Mouse (Mus musculus) frontal cortex, postnatal 25 days (tissue): ENCODE results near the gene Fggy.

Experiments
- DNase-seq, 2 experiments: peaks; one replicate each; pipeline ENCODE4 v3.0.0; 2022; ENCODE audit warnings: low spot score in 2 of 2

Gene Fggy

DNA sequence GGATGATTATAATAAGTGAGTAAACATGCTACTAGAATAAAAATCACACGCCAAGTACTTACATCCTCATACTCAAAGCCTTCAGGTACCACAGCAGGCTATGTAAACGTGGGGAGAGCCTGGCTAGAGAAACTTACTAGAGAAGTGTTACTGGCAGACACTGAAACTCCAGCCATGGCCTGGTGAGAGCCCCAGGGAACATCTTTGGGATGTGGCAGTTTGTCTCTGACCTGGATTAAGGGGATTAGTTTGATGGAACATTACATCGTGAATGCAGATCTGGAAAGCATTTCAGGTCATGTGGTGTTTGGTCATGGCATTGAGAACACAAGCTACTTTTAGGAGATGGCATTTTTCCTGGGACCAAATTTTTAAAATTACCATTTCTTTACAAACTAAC lies 303.3 kb downstream of the Fggy start:
- DNase-seq, result no peak

- DNase-seq, result no peak
These were observed 303.8 kb downstream of the Fggy start for GRCm38 (mm10) chr4:95861074-95861473.

DNA sequence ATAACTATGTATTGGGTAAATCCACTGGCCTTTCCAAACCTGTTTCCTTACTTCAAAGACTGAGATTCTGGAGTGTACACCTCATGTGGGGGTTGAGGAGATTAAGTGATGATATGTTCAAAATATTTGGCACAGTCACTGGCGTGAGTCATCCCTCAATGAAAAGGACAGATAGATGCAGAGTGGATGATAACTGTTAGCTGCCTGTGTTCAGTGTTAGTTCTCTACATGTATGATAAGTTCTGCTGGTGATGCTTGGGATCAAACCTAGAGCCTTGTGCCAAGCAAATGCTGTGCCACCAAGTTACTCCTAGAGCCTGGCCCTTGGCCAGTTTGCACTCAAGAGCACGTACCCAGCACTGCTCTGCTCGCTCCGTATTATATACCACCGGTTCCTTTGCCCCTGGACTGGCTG lies 304.4 kb downstream of the Fggy start:
- DNase-seq, result no peak

DNA sequence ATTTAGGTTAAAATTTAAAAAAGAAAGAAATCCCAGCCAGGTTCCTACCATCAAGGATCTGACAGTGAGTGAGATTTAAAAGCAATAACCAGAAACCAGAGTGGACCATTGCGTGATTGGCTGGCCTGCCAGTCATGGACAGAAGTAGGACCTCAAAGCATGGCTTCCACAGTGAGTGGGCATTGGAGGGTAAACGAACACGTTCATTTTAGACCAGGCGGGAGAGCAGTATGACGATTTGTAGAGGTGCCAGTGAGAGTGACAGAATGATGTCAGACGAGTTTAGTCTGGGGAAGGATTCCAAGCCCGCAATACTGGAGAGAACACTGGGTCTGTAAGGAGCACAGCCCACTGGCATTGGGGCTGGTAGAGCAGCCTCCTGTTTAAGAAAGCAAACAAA lies 305.0 kb downstream of the Fggy start:
- no peak for DNase-seq

- DNase-seq, result no peak
These were observed 305.6 kb downstream of the Fggy start for GRCm38 (mm10) chr4:95862781-95863499.

DNA sequence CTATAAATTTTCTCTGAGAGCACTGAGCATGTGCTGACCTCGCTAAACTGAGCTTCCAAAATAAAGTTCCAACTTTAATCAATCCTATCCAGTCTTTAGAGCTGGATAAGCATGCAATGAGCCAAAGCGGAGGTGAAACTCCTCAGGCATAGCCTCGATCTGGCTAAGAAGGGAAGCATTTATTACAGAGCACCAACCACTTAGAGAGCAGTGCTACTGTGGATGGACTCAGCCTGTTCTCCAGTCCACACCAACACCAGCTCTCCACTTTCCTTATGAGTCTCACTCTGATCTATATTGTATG lies 306.1 kb downstream of the Fggy start:
- no peak for DNase-seq

GRCm38 (mm10) chr4:95865251-95865650 lies 307.9 kb downstream of the Fggy start:
- no peak for DNase-seq

- DNase-seq, result no peak
These were observed 308.6 kb downstream of the Fggy start for GRCm38 (mm10) chr4:95865882-95866281.

DNA sequence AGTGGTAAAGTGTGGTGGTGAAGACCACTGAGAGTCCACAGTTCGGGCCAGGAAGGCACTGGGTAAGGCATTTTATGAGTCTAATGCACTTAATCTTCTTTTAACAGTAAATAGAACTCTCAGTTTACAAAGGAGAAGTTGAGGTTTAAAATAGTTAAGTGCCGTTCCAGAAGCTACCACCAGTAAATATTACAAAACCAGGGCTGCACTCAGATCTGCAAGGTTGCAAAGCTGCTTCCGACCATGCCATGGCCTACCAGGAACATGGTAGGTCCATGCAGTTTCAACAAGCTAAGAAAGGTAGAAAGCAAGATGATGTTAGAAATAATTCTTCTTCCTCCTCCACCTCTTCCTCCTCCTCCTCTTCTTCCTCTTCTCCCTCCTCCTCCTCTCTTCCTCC lies 309.8 kb downstream of the Fggy start:
- no peak for DNase-seq

DNA sequence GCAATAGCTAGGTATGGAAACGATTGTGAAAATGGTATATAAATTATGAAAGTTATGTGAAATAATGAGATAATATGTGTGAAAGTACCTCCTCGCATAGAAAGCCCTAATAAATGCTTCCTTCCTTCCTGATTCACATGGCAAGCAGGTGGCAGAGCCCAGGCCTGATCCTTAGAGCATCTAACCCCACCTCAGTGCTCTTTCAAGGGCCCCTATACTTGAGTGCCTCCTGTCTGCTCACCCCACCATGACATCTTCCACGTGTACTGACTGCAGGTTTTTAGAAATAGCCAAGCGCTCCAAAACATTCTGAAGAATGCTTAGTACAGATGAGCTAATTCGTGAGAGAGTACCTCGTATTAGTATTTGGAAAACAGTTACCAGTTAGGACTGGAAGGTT lies 311.0 kb downstream of the Fggy start:
- no peak for DNase-seq

DNA sequence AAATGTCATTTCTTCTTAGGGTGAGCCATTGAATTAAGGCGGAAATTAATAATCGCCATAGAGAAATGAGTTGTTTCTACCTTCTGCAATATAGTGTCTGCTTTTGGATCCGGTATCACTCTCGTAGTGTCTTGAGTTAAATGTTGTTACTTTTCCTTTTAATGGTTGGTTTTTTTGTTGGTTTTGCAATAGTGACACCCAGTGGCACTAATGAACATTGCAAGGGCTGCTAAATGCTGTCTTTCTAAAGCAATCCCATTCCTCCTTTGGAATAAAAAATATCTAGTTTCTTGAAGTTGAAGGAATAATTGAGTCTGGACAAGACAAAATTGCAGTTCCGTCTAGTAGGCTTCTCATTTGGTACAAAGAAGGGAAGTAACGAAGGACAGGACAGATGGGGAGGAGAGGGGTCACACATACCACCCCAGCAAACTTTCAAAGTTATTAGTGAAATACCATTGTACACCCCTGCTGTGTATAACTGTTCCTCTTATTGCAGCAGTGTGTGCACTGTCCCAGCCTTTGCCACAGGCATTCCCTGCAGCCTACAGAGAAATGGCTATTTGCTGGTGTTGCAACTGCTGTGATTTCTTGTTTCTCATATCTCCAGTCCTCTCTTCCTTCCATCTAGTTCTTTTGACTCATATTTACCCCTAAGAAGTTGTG lies 314.0 kb downstream of the Fggy start:
- peak; percentile 27 to 57 for DNase-seq

DNA sequence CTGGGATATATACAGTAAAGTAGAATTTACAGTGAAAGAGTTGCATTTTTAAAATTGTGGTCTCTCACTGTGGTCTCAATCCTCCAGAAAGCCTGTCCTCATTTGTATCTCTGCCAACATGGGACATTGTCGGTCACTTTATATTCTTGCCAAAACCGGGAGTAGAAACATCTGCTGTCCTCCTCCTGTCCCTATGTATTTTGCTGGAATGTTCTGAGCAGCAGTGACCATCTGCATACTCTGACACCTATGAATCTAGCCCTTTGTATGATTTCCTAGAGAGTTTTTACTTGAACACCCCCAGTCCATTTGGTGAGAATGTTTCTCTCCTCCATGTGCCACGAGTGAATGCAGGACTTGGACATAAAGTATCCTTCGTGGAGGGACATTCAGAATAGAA lies 318.6 kb downstream of the Fggy start:
- DNase-seq, result no peak

DNA sequence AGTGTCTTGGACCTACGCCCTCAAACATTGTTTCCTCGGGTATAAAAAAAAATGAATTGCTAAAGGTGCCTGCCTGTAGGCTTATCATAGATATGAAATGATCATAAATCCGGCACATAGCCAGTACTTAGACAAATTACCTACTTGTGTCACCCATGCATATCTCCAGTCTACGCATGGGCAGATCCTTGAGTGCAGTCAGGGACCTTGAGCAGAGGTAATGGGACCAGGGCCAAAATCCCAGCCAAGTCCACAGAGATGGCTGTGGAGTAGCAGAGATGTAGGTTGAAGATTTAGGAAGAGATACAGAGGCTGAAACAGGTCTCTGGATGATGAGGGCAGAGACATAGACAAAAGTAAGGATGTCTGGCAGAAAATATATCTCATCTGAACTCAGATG lies 320.1 kb downstream of the Fggy start:
- no peak for DNase-seq

DNA sequence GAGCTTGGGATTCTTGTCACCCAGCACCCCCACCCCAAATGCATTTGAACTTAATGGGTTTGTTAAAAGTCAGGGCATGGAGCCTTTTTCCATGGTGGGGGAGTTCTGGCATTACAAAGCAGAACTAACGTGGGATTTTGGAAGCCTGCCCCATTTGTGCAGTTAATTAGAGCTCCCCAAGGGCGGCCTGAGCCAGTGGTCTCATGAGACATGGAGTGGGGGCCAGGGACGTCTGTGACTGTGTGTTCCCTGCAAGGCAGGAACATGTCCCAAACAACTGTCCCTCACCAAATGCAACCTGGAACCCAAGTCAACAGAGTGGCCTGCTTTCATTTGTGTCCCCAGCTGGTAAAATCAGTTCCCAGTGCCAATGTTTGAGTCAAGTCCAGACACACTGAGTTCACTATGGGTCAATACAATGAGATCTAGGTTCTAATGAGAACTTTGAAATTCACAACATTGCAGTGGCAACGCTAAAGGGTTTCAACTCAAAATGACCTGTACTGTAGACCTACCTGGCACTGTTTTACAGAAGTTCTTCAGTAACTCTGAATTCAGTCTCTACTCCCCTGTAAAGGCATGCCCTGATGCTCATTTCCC lies 324.5 kb downstream of the Fggy start:
- no peak for DNase-seq

DNA sequence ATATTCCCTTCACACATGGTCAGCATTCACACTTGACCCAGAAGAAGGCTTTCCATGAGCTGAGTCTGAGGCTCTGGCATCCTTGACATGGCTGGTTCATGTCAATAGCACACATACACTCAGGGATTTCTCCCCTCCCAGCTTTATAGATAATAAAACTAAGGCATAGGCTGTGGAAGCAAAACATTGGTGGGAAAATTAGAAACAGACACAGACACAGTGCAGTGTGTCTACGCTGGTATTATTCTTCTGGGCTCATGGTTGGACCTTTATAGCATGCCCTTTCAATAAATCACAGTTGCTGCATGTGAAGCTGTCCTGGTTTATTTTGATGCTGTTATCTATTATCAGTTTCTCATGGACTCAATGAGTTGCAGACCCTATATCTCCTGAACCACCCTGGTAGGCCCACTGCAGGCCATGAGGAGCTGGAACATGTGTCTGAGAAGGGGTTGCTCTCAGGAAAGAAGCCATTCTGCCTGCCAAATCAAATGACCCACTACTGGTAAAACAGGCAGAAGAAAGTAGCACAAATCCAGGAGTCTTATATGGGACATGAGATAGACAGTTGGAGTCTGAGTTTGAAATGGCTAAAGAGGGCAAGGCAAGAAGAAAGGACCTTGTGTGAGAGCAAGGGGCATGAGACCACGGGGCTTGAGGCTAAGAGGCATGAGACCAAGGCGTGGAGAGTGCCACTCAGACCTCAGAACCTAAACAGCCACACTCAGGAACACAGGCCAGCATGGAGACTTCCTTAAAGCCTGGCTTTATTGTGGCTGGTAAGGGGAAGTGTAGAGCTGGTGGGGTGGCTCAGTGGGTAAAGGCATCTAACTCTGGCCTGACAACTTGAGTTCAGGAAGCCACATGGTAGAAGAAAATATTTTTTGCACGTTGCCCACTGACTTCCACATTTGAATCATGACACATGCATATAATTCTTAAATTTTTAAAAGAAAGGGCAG lies 327.2 kb downstream of the Fggy start:
- DNase-seq, result no peak

- DNase-seq, result no peak
These were observed 338.0 kb downstream of the Fggy start for GRCm38 (mm10) chr4:95895199-95895754.

GRCm38 (mm10) chr4:95896571-95896970 lies 339.3 kb downstream of the Fggy start:
- DNase-seq, result no peak

DNA sequence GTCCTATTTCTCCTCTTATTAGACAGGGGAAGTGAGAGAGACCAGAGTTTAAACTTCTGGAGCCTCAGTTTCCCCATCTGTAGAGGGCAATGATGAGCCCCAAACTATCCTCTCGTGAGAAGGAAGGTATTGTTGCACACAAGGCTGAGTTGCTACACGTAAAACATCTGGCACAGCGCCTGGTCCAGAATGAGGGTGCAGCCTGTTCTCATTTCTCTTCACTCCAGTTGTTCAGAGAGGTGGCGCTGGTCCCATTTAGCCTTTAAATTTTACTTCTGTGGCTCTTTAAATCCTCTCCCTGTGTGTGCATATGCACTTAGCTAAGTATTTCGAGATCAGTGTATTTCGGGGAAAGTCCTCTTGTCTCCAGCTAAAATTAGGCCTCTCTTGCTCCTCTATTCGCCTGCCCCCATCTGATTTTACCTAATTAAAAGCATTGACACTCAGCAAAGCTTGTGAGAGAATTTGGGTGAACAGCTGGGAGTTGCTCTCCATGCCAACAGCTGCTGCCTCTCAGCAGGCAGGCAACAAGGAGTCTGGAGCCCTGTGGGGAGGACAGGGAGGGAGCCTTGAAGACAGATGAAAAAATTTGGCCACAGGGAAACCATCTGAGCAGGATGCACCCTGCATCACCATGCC lies 340.0 kb downstream of the Fggy start:
- DNase-seq, result no peak

GRCm38 (mm10) chr4:95898714-95899113 lies 341.4 kb downstream of the Fggy start:
- DNase-seq, result no peak

GRCm38 (mm10) chr4:95899926-95900712 lies 342.8 kb downstream of the Fggy start:
- no peak for DNase-seq

DNA sequence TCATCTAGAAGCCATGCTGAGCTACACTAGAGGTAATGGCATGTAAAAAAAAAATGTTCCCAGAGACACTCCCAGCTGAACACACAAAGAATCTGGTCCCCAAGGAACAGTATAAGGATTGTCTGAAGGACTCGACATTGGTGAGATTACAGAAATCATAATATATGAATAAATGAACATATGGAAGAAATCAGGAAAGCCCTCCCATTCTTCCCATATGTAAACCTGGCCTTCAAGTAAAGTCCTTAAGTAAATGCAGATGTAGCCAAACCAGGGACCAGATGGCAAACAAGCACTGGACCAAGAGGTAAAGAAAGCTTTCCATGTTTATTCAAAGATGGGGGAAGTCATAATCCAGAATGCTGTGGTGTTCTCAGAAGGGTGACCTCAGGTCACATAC lies 343.5 kb downstream of the Fggy start:
- no peak for DNase-seq
